Mouse (Mus musculus) testis, adult 2 months (tissue): ENCODE results near the gene Mdh1.

Experiments
- CTCF ChIP-seq: fragments of 200-500 bp; IDR thresholded peaks from 2 replicates; pipeline ENCODE4 v1.5.1; 2012; ENCODE audit warnings: low read depth, mild to moderate bottlenecking, inconsistent platforms, low read length, moderate library complexity; ENCODE audit not compliant: control insufficient read depth, insufficient read depth, insufficient replicate concordance
- POLR2A ChIP-seq: fragments of 200-500 bp; IDR thresholded peaks from 2 replicates; pipeline ENCODE4 v1.6.1; 2012; ENCODE audit warnings: low read depth, mild to moderate bottlenecking, inconsistent platforms, low read length, moderate library complexity; ENCODE audit not compliant: control insufficient read depth

- TF ChIP-seq CTCF (no peak), POLR2A (no peak)
These were observed 8.4 kb downstream of the Mdh1 start for GRCm38 (mm10) chr11:21563617-21564325.
